Mouse (Mus musculus) G1E (cell line): ENCODE measurements around the gene Htr3a. TPM values are rescaled to one million over a fixed set of nuclear protein-coding genes. Genes with fewer than 3 reads are reported as not detected.

Source experiments
- ATAC-seq: 2 replicates; pipeline ENCODE4 v1.8.0; 2016; ENCODE audit warnings: mild to moderate bottlenecking; ENCODE audit not compliant: insufficient number of reproducible peaks, poor library complexity, low FRiP score, severe bottlenecking; ENCODE audit errors: extremely low read depth
- DNase-seq: peaks from one replicate; pipeline ENCODE4 v3.0.0; 2012; ENCODE audit warnings: low spot score
- H3K27me3 ChIP-seq: 2 replicates; pipeline ENCODE4 v1.6.1; 2012; ENCODE audit warnings: mild to moderate bottlenecking, low read length, inconsistent platforms; ENCODE audit not compliant: insufficient read depth
- H3K36me3 ChIP-seq: replicated peaks from 2 replicates; pipeline ENCODE3; 2012; ENCODE audit warnings: mild to moderate bottlenecking, inconsistent platforms
- H3K4me1 ChIP-seq: 2 replicates; pipeline ENCODE4 v1.6.1; 2012; ENCODE audit warnings: low read depth, low read length, inconsistent platforms, mixed read lengths; ENCODE audit not compliant: insufficient read depth
- H3K4me3 ChIP-seq: 2 replicates; pipeline ENCODE4 v1.5.1; 2012; ENCODE audit warnings: low read depth, mild to moderate bottlenecking, inconsistent platforms, low read length, moderate library complexity, mixed read lengths
- H3K9me3 ChIP-seq: replicated peaks from 2 replicates; pipeline ENCODE4 v1.6.1; 2012; ENCODE audit warnings: inconsistent platforms
- CTCF ChIP-seq: IDR thresholded peaks from 2 replicates; pipeline ENCODE4 v1.5.1; 2012; ENCODE audit warnings: low read depth, low read length, inconsistent platforms, mixed read lengths
- GATA1 ChIP-seq: IDR thresholded peaks from 2 replicates; pipeline ENCODE4 v1.6.1; 2012; ENCODE audit warnings: borderline replicate concordance, low read length, inconsistent platforms, mixed read lengths
- GATA2 ChIP-seq: IDR thresholded peaks from 2 replicates; pipeline ENCODE4 v1.6.1; 2012; ENCODE audit warnings: low read depth, low read length, inconsistent platforms, borderline replicate concordance
- POLR2AphosphoS5 ChIP-seq: IDR thresholded peaks from 2 replicates; pipeline ENCODE4 v1.6.1; 2012; ENCODE audit warnings: low read depth, low read length, inconsistent platforms; ENCODE audit not compliant: insufficient replicate concordance
- TAL1 ChIP-seq: conservative IDR thresholded peaks from 2 replicates; pipeline ENCODE4 v1.6.1; 2012; ENCODE audit warnings: low read depth, low read length, inconsistent platforms, mixed read lengths
- polyA plus RNA-seq: library from polyadenylated mRNA; stranded (reverse); fragments of >175 nt; gene quantifications from 2 replicates; pipeline ENCODE4 v1.2.3, GENCODE M21; 2012
- total RNA-seq, 2 experiments: library from RNA; stranded (forward) in 1 of 2; stranded (reverse) in 1 of 2; fragments of 200-1000 nt in 1 of 2; fragments of >200 nt in 1 of 2; fragmentation: Nextera tagmentation in 1 of 2; gene quantifications; 2 replicates each; pipeline ENCODE4 v1.2.3; 2014 to 2017

Gene Htr3a
- total and polyA plus RNA-seq, 3 experiments: not detected

DNA sequence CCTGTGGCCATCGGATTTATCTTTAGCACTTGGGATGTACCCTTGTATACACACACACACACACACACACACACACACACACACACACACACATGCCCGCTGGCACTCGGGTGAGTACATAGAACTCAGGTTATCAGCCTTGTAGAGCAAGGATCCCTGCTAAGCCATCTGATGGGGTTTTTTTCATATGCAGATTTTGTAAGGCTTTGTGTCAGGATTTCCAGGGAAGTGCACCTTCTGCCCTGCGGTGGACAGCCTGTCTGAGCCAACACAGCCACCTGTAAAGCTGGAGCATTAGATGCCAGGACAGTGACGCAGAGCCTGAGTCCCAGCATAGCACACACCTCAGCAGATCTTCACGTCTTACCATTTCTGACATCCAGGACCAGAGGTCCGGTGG lies 21.8 kb downstream of the Htr3a start:
- Histone ChIP-seq H3K27me3 (peaks cover 28% of the 10 kb centered on the region), H3K36me3 (no peaks in the 10 kb centered on the region), H3K4me3 (no peak overlapping the region), H3K9me3 (no peaks in the 10 kb centered on the region), H3K4me1 (no peaks in the 10 kb centered on the region; the same call in 1 of the 2 replicates)
- ATAC-seq (no peak), DNase-seq (no peak)
- no peak for TF ChIP-seq CTCF
- no peak for TF ChIP-seq GATA1

DNA sequence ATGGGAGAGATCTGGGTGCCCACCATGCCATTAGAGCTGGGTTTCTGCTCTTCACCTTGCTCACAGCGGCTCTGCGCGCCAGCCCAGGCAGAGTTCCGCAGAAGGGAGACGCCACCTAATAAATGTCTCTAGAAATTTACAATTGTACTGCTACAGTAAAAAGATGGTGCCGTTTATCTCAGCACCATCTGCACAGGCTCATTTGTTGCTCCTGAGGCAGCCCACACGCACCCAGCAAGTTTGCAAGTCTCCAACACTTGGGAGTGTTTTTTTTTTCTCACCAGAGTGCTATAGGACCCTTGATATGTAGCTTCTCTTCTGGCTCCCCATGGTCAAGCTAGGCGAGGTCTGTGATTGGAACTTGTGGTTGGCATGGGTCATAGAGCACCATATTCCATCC lies 38.0 kb downstream of the Htr3a start:
- no peaks in the 10 kb centered on the region for H3K4me1 ChIP-seq
- ATAC-seq (no peak), DNase-seq (no peak)
- H3K36me3 ChIP-seq: no peaks in the 10 kb centered on the region
- peaks cover 36% of the 10 kb centered on the region for H3K27me3 ChIP-seq
- TF ChIP-seq POLR2AphosphoS5 (no peak), TAL1 (no peak), GATA1 (no peak), GATA2 (no peak), CTCF (no peak)
- H3K4me3 ChIP-seq: no peak overlapping the region
- H3K9me3 ChIP-seq: no peaks in the 10 kb centered on the region

DNA sequence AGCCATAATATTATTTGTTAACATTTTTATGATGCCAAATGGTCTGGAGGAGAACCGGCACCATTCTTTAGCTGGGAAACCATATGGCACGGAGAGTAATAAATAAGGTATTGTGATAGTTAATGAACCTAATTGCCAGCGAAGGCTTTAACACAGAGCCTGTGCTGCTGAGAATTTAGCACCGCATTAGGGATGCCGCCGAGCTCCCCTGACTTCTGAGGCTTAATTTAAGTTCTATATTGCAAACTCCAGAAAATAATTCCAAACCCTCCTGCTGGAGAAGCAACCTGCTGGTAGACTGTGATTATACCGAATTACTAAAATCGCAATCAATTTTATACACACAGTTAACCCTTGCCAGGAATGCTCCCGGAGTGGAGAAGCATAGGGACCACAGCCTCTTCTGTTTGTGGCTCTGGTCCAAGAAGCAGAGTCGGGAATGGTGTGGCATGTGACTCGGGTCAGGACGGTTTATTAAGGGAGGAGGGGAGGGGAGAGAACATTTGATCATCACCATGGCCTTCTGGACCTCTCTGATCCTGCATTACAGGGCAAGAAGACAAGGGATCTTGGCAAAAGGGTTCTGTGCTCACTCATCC lies 44.3 kb downstream of the Htr3a start:
- ATAC-seq: no peak
- Histone ChIP-seq H3K4me3 (no peak overlapping the region), H3K4me1 (no peaks in the 10 kb centered on the region), H3K36me3 (no peaks in the 10 kb centered on the region), H3K9me3 (no peaks in the 10 kb centered on the region), H3K27me3 (peaks cover 56% of the 10 kb centered on the region)
- TF ChIP-seq TAL1 (no peak), GATA2 (no peak), GATA1 (no peak), CTCF (no peak), POLR2AphosphoS5 (no peak)
- DNase-seq: no peak

DNA sequence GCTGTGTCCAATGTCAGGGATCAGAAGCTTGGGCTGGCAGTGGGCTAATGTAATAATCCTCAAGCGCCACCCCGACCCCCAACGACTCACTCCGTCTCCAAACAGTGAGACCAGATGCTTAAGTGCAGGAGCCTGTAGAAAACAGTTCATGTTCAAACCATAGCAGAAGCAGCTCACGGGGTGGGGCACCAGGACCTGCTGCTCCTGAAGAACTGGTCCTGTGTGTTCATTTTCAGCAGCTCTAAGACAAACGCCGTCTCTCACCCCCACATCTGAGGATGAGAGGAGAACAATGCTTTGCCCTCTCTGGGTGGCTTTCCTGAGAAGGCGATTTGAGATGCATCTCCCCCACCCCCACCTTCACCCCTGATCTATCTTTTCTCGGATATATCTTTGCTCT lies 45.7 kb downstream of the Htr3a start:
- ATAC-seq: no peak
- TF ChIP-seq CTCF (no peak), GATA1 (no peak), GATA2 (no peak), TAL1 (no peak)
- no peak overlapping the region for H3K4me3 ChIP-seq
- no peaks in the 10 kb centered on the region for H3K9me3 ChIP-seq
- H3K4me1 ChIP-seq: peaks cover 6% of the 10 kb centered on the region; the same call in 1 of the 2 replicates
- no peak for DNase-seq
- no peaks in the 10 kb centered on the region for H3K36me3 ChIP-seq
- peaks cover 56% of the 10 kb centered on the region for H3K27me3 ChIP-seq

DNA sequence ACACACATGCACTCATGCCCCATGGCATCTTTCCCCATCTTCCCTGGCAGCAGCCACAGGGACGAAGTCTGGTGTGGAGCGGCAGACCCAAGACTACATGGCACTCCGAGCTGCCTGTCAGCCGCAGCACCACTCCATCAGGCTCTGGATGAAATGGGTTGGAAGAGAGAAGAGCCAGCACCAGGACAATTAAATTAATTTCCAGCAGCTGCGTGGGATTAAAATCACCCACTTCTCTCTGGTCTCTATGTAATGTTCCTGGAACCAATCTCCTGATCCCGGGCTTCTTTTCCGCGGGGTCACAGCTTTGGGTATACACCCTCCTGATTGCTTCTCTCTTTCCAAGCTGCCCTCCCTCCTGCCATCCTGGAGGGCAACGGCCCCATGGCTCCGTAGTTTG lies 49.4 kb downstream of the Htr3a start:
- ATAC-seq (no peak), DNase-seq (no peak)
- Histone ChIP-seq H3K36me3 (no peaks in the 10 kb centered on the region), H3K9me3 (no peaks in the 10 kb centered on the region), H3K4me1 (peaks cover 11% of the 10 kb centered on the region), H3K4me3 (no peak overlapping the region), H3K27me3 (peaks cover 37% of the 10 kb centered on the region)
- TF ChIP-seq GATA1: no peak
- no peak for TF ChIP-seq TAL1
- TF ChIP-seq CTCF: no peak
- no peak for TF ChIP-seq GATA2

DNA sequence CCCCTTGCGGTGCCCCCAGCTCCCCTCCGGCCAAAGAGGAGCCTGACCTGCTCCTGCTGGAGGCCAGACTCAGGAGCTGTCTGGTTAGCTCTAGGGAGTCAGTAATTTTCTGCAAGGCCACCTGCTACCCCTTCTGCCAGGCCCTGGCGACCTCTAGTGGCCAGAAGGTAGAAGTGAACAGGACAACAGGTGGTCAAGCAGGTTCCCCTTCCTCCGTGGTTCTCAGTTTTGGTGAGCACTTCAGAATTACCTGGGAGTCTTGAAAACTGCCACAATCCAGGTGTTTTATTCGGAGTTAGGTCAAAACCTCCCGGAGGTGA lies 50.4 kb downstream of the Htr3a start:
- no peak overlapping the region for H3K4me3 ChIP-seq
- peaks cover 30% of the 10 kb centered on the region for H3K27me3 ChIP-seq
- peak; percentile 71 for DNase-seq
- peaks cover 16% of the 10 kb centered on the region for H3K4me1 ChIP-seq
- peak; percentile 40 for ATAC-seq
- TF ChIP-seq POLR2AphosphoS5 (no peak), TAL1 (no peak), GATA1 (no peak), CTCF (peak; percentile 80)
- H3K36me3 ChIP-seq: no peaks in the 10 kb centered on the region
- no peaks in the 10 kb centered on the region for H3K9me3 ChIP-seq

DNA sequence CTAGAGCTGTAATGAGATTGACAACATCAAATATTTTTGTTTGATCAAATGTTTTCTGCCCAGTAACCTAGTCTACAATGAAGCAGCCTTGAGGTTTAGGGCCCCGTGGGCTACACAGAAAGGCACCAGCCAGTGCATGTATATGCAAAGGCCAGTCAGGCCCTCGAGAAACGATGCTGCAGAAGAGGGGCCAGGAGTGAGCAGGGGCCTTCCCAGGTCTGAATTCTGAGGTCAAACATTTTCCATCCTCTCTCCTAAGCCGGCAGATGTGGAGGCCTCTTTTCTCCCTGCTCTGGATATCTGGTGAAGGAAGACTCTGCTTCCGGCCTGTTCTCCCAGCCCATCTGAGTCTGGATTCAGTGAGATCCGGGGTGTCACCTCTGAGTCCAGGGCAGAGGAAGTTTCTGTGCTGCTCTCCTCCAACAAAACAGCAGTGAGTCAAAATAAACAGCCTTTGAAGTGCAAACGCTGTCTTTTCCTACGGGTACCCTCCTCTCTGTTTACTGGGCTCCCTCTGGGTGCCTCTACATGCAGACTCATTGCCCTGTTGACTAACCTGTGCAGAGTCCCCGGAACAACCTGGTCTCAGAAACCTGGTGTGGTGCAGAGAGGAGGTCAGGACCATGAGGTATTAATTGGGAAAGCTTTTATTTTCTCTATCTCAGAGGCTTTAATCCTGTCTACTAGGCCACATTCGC lies 50.9 kb downstream of the Htr3a start:
- H3K27me3 ChIP-seq: peaks cover 28% of the 10 kb centered on the region
- TF ChIP-seq GATA2 (no peak), POLR2AphosphoS5 (no peak), CTCF (no peak), GATA1 (no peak), TAL1 (no peak)
- no peak overlapping the region for H3K4me3 ChIP-seq
- DNase-seq: no peak
- no peaks in the 10 kb centered on the region for H3K9me3 ChIP-seq
- no peak for ATAC-seq
- H3K4me1 ChIP-seq: peaks cover 19% of the 10 kb centered on the region
- H3K36me3 ChIP-seq: no peaks in the 10 kb centered on the region
